Mouse (Mus musculus) MEL-GATA-1-ER (cell line): Measurements from ENCODE around the gene Aqp8.

Experiments
- DNase-seq: peaks from one replicate; pipeline ENCODE4 v3.0.0-alpha.2; 2012; ENCODE audit warnings: low read depth; ENCODE audit errors: extremely low read depth

Gene Aqp8

GRCm38 (mm10) chr7:123467961-123468360 lies 5.9 kb downstream of the Aqp8 start:
- no peak for DNase-seq

GRCm38 (mm10) chr7:123487703-123488102 lies 25.6 kb downstream of the Aqp8 start:
- no peak for DNase-seq

GRCm38 (mm10) chr7:123499481-123500238 lies 37.6 kb downstream of the Aqp8 start:
- no peak for DNase-seq

GRCm38 (mm10) chr7:123500239-123501219 lies 38.4 kb downstream of the Aqp8 start, which contains the start of gene Zkscan2:
Gene Zkscan2, minus strand, starts transcription at chr7:123500449.
- DNase-seq, result no peak

GRCm38 (mm10) chr7:123503358-123503757 lies 41.3 kb downstream of the Aqp8 start:
- DNase-seq, result no peak

GRCm38 (mm10) chr7:123507946-123508345 lies 45.9 kb downstream of the Aqp8 start:
- DNase-seq, result no peak
